Mouse (Mus musculus): ENCODE results near the gene Triobp. TPM values are rescaled to one million over a fixed set of nuclear protein-coding genes. Genes with fewer than 3 reads are reported as not detected.
"Not testable (repeated sequence)": the region's sequence is repeated elsewhere in the genome, so short reads cannot be mapped to it uniquely, and the experiment has no call there.

The Triobp gene
- polyA plus RNA-seq, 1 experiment = 47.6 TPM

GRCm38 (mm10) chr15:79028823-79029484, 81.4 kb downstream of the Triobp start:
- WGBS = 7% methylated on average over 16 of the region's 16 CpGs
- peak overlapping the region; percentile 89 for H3K27ac ChIP-seq (ENCODE audit: insufficient read depth, low read depth, low read length)
- peak overlapping the region; percentile 69 for H3K4me3 ChIP-seq (ENCODE audit: insufficient read depth, low read depth, low read length)
- no peaks in the 10 kb centered on the region for H3K27me3 ChIP-seq (replicated peaks; ENCODE audit: control insufficient read depth, insufficient read depth, low read length)
- no peak for TF ChIP-seq CTCF (conservative IDR thresholded peaks at IDR 0.05; ENCODE audit: insufficient read depth, insufficient read length, low read depth, low read length)
- no peak for TF ChIP-seq POLR2A (IDR thresholded peaks at IDR 0.05; ENCODE audit: low read depth, low read length)
- H3K4me1 ChIP-seq (ENCODE audit: control insufficient read depth, insufficient read depth, low read length) = peaks cover 12% of the 10 kb centered on the region; the same call in 1 of the 2 replicates
- peak; percentile 26 for DNase-seq
- H3K36me3 ChIP-seq (ENCODE audit: control insufficient read depth, insufficient read depth, low read length) = no peaks in the 10 kb centered on the region

- 1% methylated on average over 11 of the region's 11 CpGs for WGBS
- peak; percentile 47 for DNase-seq
Observed at GRCm38 (mm10) chr15:79029519-79030241, 82.2 kb downstream of the Triobp start.

GRCm38 (mm10) chr15:79030551-79031435, 83.3 kb downstream of the Triobp start:
- WGBS = 2% methylated on average over 52 of the region's 52 CpGs
- peak overlapping the region; percentile 67 for H3K4me3 ChIP-seq (ENCODE audit: insufficient read depth, low read depth, low read length)
- DNase-seq = peak; percentile 98
- peak overlapping the region; percentile 60 for H3K27ac ChIP-seq (ENCODE audit: insufficient read depth, low read depth, low read length)
- TF ChIP-seq CTCF (conservative IDR thresholded peaks at IDR 0.05; ENCODE audit: insufficient read depth, insufficient read length, low read depth, low read length) (no peak), POLR2A (IDR thresholded peaks at IDR 0.05; ENCODE audit: low read depth, low read length) (peak; percentile 84)
- H3K4me1 ChIP-seq (ENCODE audit: control insufficient read depth, insufficient read depth, low read length) = peaks cover 12% of the 10 kb centered on the region; the same call in 1 of the 2 replicates
- no peaks in the 10 kb centered on the region for H3K36me3 ChIP-seq (ENCODE audit: control insufficient read depth, insufficient read depth, low read length)
- H3K27me3 ChIP-seq (replicated peaks; ENCODE audit: control insufficient read depth, insufficient read depth, low read length) = no peaks in the 10 kb centered on the region

More at GRCm38 (mm10) chr15:79029519-79030241, 82.2 kb downstream of the Triobp start:
- Histone ChIP-seq H3K4me3 (ENCODE audit: insufficient read depth, low read depth, low read length) (peak overlapping the region; percentile 69), H3K36me3 (ENCODE audit: control insufficient read depth, insufficient read depth, low read length) (no peaks in the 10 kb centered on the region), H3K27ac (ENCODE audit: insufficient read depth, low read depth, low read length) (peak overlapping the region; percentile 51), H3K4me1 (ENCODE audit: control insufficient read depth, insufficient read depth, low read length) (peaks cover 12% of the 10 kb centered on the region; the same call in 1 of the 2 replicates), H3K27me3 (replicated peaks; ENCODE audit: control insufficient read depth, insufficient read depth, low read length) (no peaks in the 10 kb centered on the region)
- TF ChIP-seq CTCF (conservative IDR thresholded peaks at IDR 0.05; ENCODE audit: insufficient read depth, insufficient read length, low read depth, low read length) (no peak), POLR2A (IDR thresholded peaks at IDR 0.05; ENCODE audit: low read depth, low read length) (no peak)

GRCm38 (mm10) chr15:79031908-79032307, 84.4 kb downstream of the Triobp start:
- H3K27me3 ChIP-seq (replicated peaks; ENCODE audit: control insufficient read depth, insufficient read depth, low read length); H3K27ac ChIP-seq (ENCODE audit: insufficient read depth, low read depth, low read length); H3K4me3 ChIP-seq (ENCODE audit: insufficient read depth, low read depth, low read length); H3K4me1 ChIP-seq (ENCODE audit: control insufficient read depth, insufficient read depth, low read length); DNase-seq; H3K36me3 ChIP-seq (ENCODE audit: control insufficient read depth, insufficient read depth, low read length): not testable (repeated sequence)
- WGBS = 81% methylated on average over 5 of the region's 5 CpGs

- Histone ChIP-seq H3K4me1 (ENCODE audit: control insufficient read depth, insufficient read depth, low read length) (peaks cover 7% of the 10 kb centered on the region; the same call in 1 of the 2 replicates), H3K27ac (ENCODE audit: insufficient read depth, low read depth, low read length) (no peak overlapping the region), H3K27me3 (replicated peaks; ENCODE audit: control insufficient read depth, insufficient read depth, low read length) (no peaks in the 10 kb centered on the region), H3K36me3 (ENCODE audit: control insufficient read depth, insufficient read depth, low read length) (no peaks in the 10 kb centered on the region), H3K4me3 (ENCODE audit: insufficient read depth, low read depth, low read length) (no peak overlapping the region)
- DNase-seq = peak; percentile 77
- 7% methylated on average over 14 of the region's 14 CpGs for WGBS
- TF ChIP-seq CTCF (conservative IDR thresholded peaks at IDR 0.05; ENCODE audit: insufficient read depth, insufficient read length, low read depth, low read length) = peak; percentile 75
- TF ChIP-seq POLR2A (IDR thresholded peaks at IDR 0.05; ENCODE audit: low read depth, low read length) = no peak
Observed at GRCm38 (mm10) chr15:79037913-79038328, 90.4 kb downstream of the Triobp start.

GRCm38 (mm10) chr15:79038331-79038730, 90.8 kb downstream of the Triobp start:
- Histone ChIP-seq H3K27ac (ENCODE audit: insufficient read depth, low read depth, low read length) (no peak overlapping the region), H3K27me3 (replicated peaks; ENCODE audit: control insufficient read depth, insufficient read depth, low read length) (no peaks in the 10 kb centered on the region), H3K4me3 (ENCODE audit: insufficient read depth, low read depth, low read length) (no peak overlapping the region), H3K36me3 (ENCODE audit: control insufficient read depth, insufficient read depth, low read length) (no peaks in the 10 kb centered on the region), H3K4me1 (ENCODE audit: control insufficient read depth, insufficient read depth, low read length) (peaks cover 7% of the 10 kb centered on the region; the same call in 1 of the 2 replicates)
- WGBS = 74% methylated on average over 10 of the region's 10 CpGs
- no peak for TF ChIP-seq POLR2A (IDR thresholded peaks at IDR 0.05; ENCODE audit: low read depth, low read length)
- no peak for TF ChIP-seq CTCF (conservative IDR thresholded peaks at IDR 0.05; ENCODE audit: insufficient read depth, insufficient read length, low read depth, low read length)
- DNase-seq = no peak

All from kidney, adult 2 months (tissue).